Mouse (Mus musculus) hematopoietic stem cell, adult 5-6 weeks (primary cell): ENCODE measurements around the gene Samd4b. TPM values are rescaled to one million over a fixed set of nuclear protein-coding genes. Genes with fewer than 3 reads are reported as not detected.

Experiments
- ATAC-seq, 2 experiments: fragments of 125-278 bp in 1 of 2; replicated peaks in 1 of 2; 2 replicates each; pipeline ENCODE4 v1.8.0; 2016 to 2017; ENCODE audit warnings: inconsistent platforms in 2 of 2, mild to moderate bottlenecking in 2 of 2, moderate number of reproducible peaks in 2 of 2, low read depth in 1 of 2, moderate TSS enrichment in 1 of 2; ENCODE audit not compliant: low FRiP score in 2 of 2, poor library complexity in 2 of 2, severe bottlenecking in 2 of 2, insufficient read depth in 1 of 2, low TSS enrichment in 1 of 2
- total RNA-seq: library from RNA; stranded (forward); fragments of 172-1452, 232-1000 nt; gene quantifications from 2 replicates; pipeline ENCODE4 v1.2.3, GENCODE M21; 2017

Samd4b gene
- total RNA-seq, 1 experiment from 2014 or later, result 6.3 TPM

- no peak for ATAC-seq
Measured at GRCm38 (mm10) chr7:28382347-28382951, 215.5 kb downstream of the Samd4b start.

GRCm38 (mm10) chr7:28381938-28382337, 216.0 kb downstream of the Samd4b start:
- peak; percentile 1 to 3; a peak in 3 of 4 replicates for ATAC-seq

GRCm38 (mm10) chr7:28381017-28381790, 216.7 kb downstream of the Samd4b start:
- peak; percentile 20 to 30 for ATAC-seq

GRCm38 (mm10) chr7:28380237-28381016, 217.5 kb downstream of the Samd4b start, which contains the start of gene Zfp36:
Zfp36 (minus strand) TSS chr7:28380253.
- no peak for ATAC-seq

- ATAC-seq, result peak; percentile 25 to 26
Measured at GRCm38 (mm10) chr7:28378769-28379651, 218.9 kb downstream of the Samd4b start.

GRCm38 (mm10) chr7:28378066-28378690, 219.8 kb downstream of the Samd4b start:
- ATAC-seq, result no peak

- no peak for ATAC-seq
Measured at GRCm38 (mm10) chr7:28377190-28378065, 220.5 kb downstream of the Samd4b start.

- ATAC-seq, result no peak
Measured at GRCm38 (mm10) chr7:28376011-28376771, 221.8 kb downstream of the Samd4b start.

- peak; percentile 22 for ATAC-seq
Measured at GRCm38 (mm10) chr7:28375176-28375921, 222.6 kb downstream of the Samd4b start.

GRCm38 (mm10) chr7:28374647-28375046, 223.3 kb downstream of the Samd4b start:
- ATAC-seq, result no peak

- ATAC-seq, result no peak
Measured at GRCm38 (mm10) chr7:28373891-28374495, 224.0 kb downstream of the Samd4b start.

GRCm38 (mm10) chr7:28373131-28373581, 224.8 kb downstream of the Samd4b start:
- peak; percentile 2 to 8; a peak in 2 of 4 replicates for ATAC-seq

- peak; percentile 63 to 72 for ATAC-seq
Measured at GRCm38 (mm10) chr7:28372251-28373108, 225.5 kb downstream of the Samd4b start, which contains the start of gene Plekhg2. Plekhg2 (minus strand) TSS chr7:28372599.
